Mouse (Mus musculus) thymus, adult 2 months (tissue): ENCODE data around the gene Cdyl. TPM values are rescaled to one million over a fixed set of nuclear protein-coding genes. Genes with fewer than 3 reads are reported as not detected.

Experiments used
- DNase-seq: peaks from one replicate; pipeline ENCODE4 v3.0.0; 2021
- H3K27ac ChIP-seq: fragments of 200-500 bp; 2 replicates; pipeline ENCODE4 v1.5.1; 2012; ENCODE audit warnings: low read length, control low read depth; ENCODE audit not compliant: control insufficient read depth, insufficient read depth
- H3K27me3 ChIP-seq: fragments of 200-500 bp; 2 replicates; pipeline ENCODE4 v1.6.1; 2012; ENCODE audit warnings: mild to moderate bottlenecking, low read length, moderate library complexity, mixed read lengths; ENCODE audit not compliant: control insufficient read depth, insufficient read depth
- H3K36me3 ChIP-seq: fragments of 200-500 bp; 2 replicates; pipeline ENCODE4 v1.6.1; 2012; ENCODE audit warnings: mild to moderate bottlenecking, low read length, moderate library complexity; ENCODE audit not compliant: control insufficient read depth, insufficient read depth
- H3K4me1 ChIP-seq: fragments of 200-500 bp; replicated peaks from 2 replicates; pipeline ENCODE4 v1.6.1; 2012; ENCODE audit warnings: low read length; ENCODE audit not compliant: control insufficient read depth, insufficient read depth
- H3K4me3 ChIP-seq: fragments of 200-500 bp; 2 replicates; pipeline ENCODE4 v1.5.1; 2012; ENCODE audit warnings: mild to moderate bottlenecking, low read length, control low read depth, moderate library complexity; ENCODE audit not compliant: control insufficient read depth, insufficient read depth
- CTCF ChIP-seq: fragments of 200-500 bp; IDR thresholded peaks from 2 replicates; pipeline ENCODE4 v1.5.1; 2012; ENCODE audit warnings: mild to moderate bottlenecking, control low read depth, low read length, moderate library complexity, borderline replicate concordance; ENCODE audit not compliant: control insufficient read depth, poor library complexity, insufficient read depth; ENCODE audit errors: extremely low read depth
- POLR2A ChIP-seq: fragments of 200-500 bp; IDR thresholded peaks from 2 replicates; pipeline ENCODE4 v1.6.1; 2012; ENCODE audit warnings: mild to moderate bottlenecking, low read length, control low read depth, moderate library complexity; ENCODE audit not compliant: control insufficient read depth, poor library complexity, insufficient read depth; ENCODE audit errors: extremely low read depth
- WGBS: fragments of 180-500 bp; shearing (Covaris S2); methylation state at CpG from one replicate; pipeline ENCODE4 v1.1.7; 2018; 5-methylcytosine and 5-hydroxymethylcytosine counted together
- polyA plus RNA-seq: library from polyadenylated mRNA; depleted of rRNA; stranded (reverse); fragments of >200 nt; gene quantifications from 2 replicates; pipeline ENCODE4 v1.2.3, GENCODE M21; 2012

Cdyl gene
- polyA plus RNA-seq, 1 experiment = 6.1 TPM

- WGBS = 97% methylated on average over 3 of the region's 3 CpGs
- Histone ChIP-seq H3K4me3 (no peak overlapping the region), H3K4me1 (peaks cover 6% of the 10 kb centered on the region; the same call in 1 of the 2 replicates), H3K27ac (no peak overlapping the region), H3K27me3 (no peaks in the 10 kb centered on the region), H3K36me3 (no peaks in the 10 kb centered on the region)
- no peak for TF ChIP-seq POLR2A
- TF ChIP-seq CTCF = no peak
- no peak for DNase-seq
These were observed 146.1 kb downstream of the Cdyl start for GRCm38 (mm10) chr13:35805727-35806126.

DNA sequence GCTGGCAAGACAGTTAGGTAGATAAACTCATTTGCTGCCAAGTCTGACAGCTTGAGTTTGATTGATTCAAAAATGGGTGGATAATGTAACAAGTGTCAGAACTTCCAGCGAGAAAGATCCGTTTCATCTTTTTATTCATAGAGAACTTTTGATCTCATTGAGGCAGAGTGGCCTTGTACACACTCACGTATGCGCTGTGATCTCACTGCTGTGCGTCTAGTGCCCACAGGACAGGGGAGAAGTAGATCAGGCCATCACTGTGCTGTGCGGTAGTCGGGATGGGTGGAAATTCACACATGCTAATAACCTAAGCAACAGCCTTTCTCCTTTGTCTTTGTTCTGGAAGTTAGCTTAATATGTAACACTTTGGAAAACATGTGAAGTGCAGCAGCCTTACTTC lies 146.5 kb downstream of the Cdyl start:
- H3K4me1 ChIP-seq = peaks cover 6% of the 10 kb centered on the region; the same call in 1 of the 2 replicates
- DNase-seq = no peak
- 95% methylated on average over 7 of the region's 7 CpGs for WGBS
- H3K27me3 ChIP-seq = no peaks in the 10 kb centered on the region
- H3K36me3 ChIP-seq = no peaks in the 10 kb centered on the region
- TF ChIP-seq POLR2A (no peak), CTCF (no peak)
- H3K27ac ChIP-seq = no peak overlapping the region
- H3K4me3 ChIP-seq = no peak overlapping the region

DNA sequence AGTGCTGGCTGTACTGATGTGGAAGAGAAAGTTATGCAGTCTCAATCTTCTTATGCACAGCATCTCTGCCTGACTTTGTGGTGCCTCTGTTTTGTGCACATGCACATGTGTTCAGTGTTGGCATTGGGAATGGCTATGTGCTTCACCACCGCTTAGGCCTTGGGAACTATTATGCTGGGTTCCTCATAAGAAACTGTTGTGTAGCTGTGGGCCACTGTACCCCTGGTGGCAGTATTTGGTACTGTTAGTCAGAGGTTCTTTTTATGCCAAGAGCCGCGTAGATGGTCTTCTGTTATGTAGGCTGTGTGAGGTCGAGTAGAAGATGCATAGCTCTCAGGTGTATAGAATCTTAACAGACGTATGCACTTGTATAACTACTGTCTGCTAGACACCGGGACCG lies 147.4 kb downstream of the Cdyl start:
- Histone ChIP-seq H3K4me3 (no peak overlapping the region), H3K4me1 (peaks cover 12% of the 10 kb centered on the region), H3K36me3 (no peaks in the 10 kb centered on the region), H3K27me3 (no peaks in the 10 kb centered on the region), H3K27ac (no peak overlapping the region)
- TF ChIP-seq POLR2A (no peak), CTCF (no peak)
- 96% methylated on average over 7 of the region's 7 CpGs for WGBS
- no peak for DNase-seq

DNA sequence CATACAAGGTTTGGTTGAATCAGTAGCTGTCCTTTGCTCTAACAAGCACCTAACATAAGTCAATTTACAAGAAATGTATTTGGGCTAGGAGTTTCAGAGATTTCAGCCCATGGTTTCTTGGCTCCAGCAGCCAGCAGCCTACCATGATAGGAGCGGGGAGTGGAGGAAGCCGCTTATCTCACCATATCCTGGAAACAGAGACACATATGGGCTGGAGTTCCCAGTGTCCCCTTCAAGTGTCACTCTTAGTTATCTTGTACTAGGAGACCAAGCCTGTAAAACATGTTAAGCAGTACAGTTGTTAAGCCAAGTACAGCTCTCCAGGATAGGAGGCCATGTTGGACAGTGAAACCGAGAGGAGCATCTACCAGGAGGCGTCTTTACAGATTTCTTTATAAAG lies 147.9 kb downstream of the Cdyl start:
- Histone ChIP-seq H3K27ac (no peak overlapping the region), H3K4me3 (no peak overlapping the region), H3K27me3 (no peaks in the 10 kb centered on the region), H3K4me1 (peaks cover 13% of the 10 kb centered on the region), H3K36me3 (no peaks in the 10 kb centered on the region)
- DNase-seq = no peak
- TF ChIP-seq POLR2A (no peak), CTCF (no peak)
- 100% methylated on average over 4 of the region's 4 CpGs for WGBS

DNA sequence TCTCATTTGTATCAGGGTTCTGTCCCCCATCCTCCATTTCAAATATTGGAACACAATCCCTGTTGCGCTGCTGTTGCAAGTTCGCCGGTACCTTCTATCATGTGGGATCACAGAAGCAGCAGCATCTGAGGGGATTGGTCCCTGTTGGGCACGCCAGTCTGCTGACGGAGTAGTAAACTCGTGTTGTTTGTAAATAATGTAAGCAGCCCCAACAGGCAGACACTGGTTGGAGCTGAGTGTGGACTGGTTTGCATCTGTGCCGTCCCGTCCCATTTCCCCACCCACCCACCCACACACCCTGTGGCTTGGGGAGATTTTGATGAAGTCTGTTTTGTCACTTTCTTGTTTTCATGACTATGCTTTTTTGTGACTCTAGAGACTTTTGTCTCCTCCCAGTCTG lies 148.3 kb downstream of the Cdyl start:
- no peak overlapping the region for H3K4me3 ChIP-seq
- no peak for TF ChIP-seq POLR2A
- no peak for TF ChIP-seq CTCF
- H3K27me3 ChIP-seq = no peaks in the 10 kb centered on the region
- H3K36me3 ChIP-seq = no peaks in the 10 kb centered on the region
- H3K27ac ChIP-seq = no peak overlapping the region
- WGBS = 93% methylated on average over 8 of the region's 8 CpGs
- H3K4me1 ChIP-seq = peaks cover 15% of the 10 kb centered on the region
- no peak for DNase-seq

GRCm38 (mm10) chr13:35809252-35810159 lies 149.9 kb downstream of the Cdyl start:
- no peaks in the 10 kb centered on the region for H3K36me3 ChIP-seq
- H3K27me3 ChIP-seq = no peaks in the 10 kb centered on the region
- TF ChIP-seq POLR2A = no peak
- no peak for TF ChIP-seq CTCF
- no peak overlapping the region for H3K4me3 ChIP-seq
- H3K27ac ChIP-seq = no peak overlapping the region
- 86% methylated on average over 5 of the region's 5 CpGs for WGBS
- peaks cover 19% of the 10 kb centered on the region for H3K4me1 ChIP-seq
- no peak for DNase-seq

- no peak for TF ChIP-seq POLR2A
- TF ChIP-seq CTCF = no peak
- Histone ChIP-seq H3K4me3 (no peak overlapping the region), H3K27me3 (no peaks in the 10 kb centered on the region), H3K27ac (no peak overlapping the region), H3K36me3 (no peaks in the 10 kb centered on the region), H3K4me1 (peaks cover 19% of the 10 kb centered on the region)
- 97% methylated on average over 6 of the region's 6 CpGs for WGBS
- no peak for DNase-seq
These were observed 150.5 kb downstream of the Cdyl start for GRCm38 (mm10) chr13:35810160-35810537.
